Mouse (Mus musculus): Measurements from ENCODE around the gene Megf9.

Gene Megf9

DNA sequence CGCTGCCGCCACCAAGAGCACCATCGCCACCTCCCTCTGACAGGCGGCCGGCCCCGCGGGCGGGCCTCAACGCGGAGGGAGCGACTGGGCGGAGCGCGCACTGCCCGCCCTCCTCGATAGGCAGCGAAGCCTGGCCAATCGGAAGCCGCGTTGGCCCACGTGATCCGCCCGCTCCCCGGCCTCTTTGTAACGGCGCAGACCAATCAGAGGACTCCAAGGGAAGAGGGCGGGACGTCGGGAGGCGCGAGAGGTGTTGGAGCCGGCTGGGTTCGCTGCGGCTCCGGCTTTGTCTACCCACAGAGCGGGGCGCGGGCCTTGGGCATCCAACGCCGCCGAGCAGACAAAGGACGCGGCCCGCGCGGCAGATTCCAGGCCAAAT lies at the start of gene Megf9:
TSS of gene Megf9 (minus strand) at position 105 of the 379 bp plus-strand sequence.
- DNase-seq (ENCODE audit: low spot score in 2 of 2): peak; percentile 98

DNA sequence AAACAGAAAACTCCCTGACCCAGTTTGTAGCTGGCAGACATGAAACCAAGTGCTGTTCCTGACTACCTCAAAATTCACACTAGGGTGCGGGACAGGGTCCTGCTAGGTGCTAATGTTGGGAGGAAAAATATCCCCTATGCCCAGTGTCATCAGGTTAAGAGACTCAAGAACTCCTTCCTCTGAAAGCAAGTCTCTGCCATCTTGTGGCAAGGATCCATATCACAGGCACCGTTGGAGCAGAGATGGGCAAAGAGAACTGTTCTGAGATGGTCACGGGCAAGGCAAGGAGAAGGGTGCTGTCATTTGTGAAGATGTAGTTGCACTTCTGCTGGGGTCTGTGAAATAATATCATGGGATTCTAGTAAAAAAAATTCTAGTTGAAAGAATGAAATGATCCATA lies 44.9 kb upstream of the Megf9 start:
- peak; percentile 66 to 76 for DNase-seq (ENCODE audit: low spot score in 2 of 2)

DNA sequence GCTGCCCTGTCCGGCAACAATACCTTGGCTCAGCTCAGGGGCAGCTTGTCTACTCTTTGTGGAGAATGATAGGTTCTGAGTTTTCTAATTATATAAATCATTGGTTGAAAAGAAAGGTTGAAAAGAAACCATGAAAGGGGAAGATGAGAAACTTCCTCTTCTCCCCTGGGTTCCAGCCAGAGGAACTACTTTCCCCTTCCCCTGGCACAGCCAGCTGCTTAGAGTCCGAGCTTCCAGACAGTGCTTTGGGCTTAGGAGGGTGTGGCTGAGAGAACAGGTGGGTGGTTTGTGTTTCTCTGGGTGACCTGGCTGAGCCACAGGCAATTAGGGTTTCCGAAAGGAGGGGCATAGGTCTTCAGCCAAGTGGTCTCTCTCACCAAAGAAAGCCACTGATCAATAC lies 43.5 kb upstream of the Megf9 start:
- no peak for DNase-seq (ENCODE audit: low spot score in 2 of 2)

DNA sequence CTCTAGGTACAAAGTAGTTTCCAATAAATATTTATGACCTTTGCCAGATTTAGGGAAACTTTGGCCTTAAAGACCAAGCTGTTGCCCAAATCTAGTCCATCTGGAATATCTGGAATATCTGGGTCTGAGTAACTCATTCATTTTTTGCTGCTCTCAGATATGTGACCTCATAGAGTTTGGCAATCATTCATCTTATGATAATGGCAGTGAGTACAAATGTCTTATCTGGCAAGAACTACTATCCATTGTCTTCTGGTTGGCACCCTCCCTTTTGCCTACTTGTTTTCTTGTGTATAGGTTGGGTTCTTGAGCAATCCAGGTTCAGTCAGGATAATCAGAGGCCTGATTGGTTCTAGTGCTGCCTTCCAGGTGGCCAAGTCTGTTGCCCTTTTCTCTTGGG lies 41.3 kb upstream of the Megf9 start:
- DNase-seq (ENCODE audit: low spot score in 2 of 2): no peak

DNA sequence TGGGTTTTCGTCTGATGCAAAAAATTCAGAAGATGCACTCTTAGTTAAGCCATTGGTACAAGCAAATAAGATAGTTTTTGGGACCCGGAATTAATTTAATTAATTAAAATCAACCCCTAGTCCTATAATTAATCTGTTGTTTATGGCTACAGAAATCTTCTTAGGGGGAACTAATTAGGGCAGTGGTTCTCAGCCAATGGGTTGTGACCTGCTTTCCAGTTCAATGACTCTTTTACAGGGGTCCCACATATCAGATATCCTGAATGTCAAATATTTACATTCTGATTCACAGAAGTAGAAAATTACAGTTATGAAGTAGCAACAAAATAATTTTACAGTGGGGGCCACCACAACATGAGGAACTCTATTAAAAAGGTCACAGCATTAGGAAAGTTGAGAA lies 39.1 kb upstream of the Megf9 start:
- DNase-seq (ENCODE audit: low spot score in 2 of 2): no peak

DNA sequence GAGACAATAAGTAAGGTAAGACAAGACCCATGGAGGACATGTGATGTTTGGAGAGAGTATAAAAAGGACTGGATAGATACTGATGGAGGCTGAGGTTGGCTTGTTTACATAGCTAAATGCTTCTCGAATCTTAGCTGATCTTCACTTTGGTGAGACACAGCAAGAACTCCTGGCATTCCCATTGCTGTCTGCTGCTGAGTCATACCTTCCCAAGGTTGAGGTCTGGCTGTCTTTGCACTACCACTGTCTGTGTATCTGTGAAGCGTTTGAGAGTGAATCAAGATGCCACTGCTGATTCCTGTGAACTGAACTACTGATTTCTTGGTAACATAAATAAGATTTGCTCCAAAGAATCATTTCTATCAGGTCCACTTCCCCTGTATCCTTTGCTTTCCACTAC lies 19.1 kb upstream of the Megf9 start:
- no peak for DNase-seq (ENCODE audit: low spot score in 2 of 2)

DNA sequence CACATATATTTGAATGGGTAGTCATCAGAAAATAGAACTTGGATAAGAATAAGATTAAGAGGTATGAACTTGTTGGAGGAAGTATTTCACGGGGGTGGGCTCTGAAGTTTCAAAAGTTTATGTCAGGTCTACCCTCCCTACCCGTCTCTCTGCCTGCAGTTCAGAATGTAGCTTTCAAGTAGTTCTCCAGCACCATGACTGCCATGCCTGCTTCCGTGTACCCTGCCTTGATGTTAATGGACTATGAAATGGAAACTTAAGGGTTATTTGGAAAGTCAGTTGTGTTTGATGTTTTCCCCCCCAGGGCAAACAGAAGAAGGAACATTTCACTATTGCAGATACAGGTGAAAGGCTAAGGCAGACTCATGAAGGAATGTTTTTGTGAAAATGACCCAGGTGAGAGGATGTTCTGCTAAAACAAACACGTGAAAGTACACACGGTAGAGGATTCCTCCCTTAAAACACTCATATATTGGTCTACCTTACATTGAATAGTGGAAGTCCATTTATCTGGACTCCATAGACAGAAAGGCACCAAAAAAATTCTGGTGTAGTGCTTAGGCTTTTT lies 18.5 kb upstream of the Megf9 start:
- DNase-seq (ENCODE audit: low spot score in 2 of 2): no peak

DNA sequence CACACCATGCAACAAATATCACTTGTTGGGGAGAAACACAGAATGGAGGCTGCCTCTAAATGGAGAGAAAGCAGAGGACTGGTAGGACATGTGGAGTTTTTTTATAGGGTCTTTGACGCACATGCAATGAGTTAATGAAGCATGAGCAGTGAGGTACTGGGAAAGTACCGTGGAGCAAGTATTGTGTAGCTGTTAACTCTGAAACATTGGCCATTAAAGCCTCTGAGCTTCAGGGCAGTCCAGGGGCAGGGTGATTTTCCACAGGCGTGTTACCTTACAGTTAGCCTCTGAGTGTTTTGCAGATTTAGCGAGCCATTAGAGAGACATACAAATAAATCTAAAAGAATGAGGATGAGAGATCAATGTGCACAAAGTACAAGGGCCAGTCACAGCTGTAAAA lies 17.3 kb upstream of the Megf9 start:
- no peak for DNase-seq (ENCODE audit: low spot score in 2 of 2)

DNA sequence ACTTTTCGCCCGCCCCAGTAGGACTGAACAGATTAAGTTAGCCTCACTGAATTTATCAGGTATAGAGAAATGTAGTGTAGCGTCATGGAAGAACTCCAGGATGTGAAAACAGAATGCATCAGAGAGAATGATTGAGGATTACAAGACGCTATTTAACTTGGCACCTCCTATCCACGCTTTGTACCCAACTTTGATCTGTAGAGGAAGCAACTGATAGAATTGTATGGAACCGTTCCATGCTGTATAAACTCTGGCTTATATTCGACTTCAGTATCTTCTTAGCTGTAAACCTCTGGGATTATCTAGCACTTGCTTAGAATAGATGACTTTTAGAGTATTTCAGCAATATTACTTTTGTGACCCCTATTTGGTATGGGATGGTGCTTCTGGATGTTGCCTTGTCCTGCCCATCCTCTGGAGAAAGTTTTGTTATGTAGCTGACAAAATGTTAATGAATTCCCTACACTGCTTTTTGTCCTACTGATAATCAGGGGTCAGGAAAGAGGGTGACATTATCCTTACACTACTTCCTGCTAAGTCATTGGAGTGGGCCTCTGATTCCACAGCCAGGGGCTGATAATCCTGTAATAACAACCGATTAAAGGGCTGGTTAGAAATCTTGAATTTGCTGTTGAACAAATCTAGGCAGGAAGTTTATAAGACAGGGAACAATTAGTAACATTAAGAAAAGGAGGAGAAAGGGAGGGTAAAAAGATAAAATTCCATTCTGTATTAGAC lies 12.8 kb upstream of the Megf9 start:
- no peak for DNase-seq (ENCODE audit: low spot score in 2 of 2)

DNA sequence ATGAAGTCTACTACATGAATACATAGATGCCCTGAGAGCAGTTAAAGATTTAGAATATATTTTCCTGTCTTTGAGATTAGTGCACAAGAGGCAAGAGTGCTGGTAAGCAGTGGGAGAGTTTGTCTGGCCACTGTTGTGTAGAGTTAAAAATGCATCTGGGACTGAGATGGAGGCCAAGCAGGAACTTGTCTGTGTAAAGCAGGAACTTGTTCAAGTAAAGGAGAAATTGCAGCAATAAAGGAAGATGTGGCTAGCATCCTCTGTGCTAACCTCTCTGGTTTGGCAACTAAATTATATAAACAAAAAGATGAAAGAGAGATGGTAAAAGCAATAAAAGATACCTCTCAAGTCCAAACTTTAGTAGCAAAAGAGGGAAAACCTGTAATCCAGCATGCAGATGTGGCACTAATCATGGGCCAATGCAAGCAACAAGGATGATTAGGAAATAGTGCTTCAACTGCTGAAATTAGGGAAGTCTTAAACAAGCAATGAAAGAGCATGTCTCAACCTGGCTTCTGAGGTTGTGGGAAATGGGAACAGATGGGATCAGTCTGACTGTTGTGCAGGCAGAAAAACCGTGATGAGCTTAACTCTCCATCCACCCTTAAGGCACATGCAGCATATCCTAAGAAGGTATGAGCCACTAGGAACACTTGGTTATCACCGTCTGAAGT lies 11.2 kb upstream of the Megf9 start:
- no peak for DNase-seq (ENCODE audit: low spot score in 2 of 2)

DNA sequence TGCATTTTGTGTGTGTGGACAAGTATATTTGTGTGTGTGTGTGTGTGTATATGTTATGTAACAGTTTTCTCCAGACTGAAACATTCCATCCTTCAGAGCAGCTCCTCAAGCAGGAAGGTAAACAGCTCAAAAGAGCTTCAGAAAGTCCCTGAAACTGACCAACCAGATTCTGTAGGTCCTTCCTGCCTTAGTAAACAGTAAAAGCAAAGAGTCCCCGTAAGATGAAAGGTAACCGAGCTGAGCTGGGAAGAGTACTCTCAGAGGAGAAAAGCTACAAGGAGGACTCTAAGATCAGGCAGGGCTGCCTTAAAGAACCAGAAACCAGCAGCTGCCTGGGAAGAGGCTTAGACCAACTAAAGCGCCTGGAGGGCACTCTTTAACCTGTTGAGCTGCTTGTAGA lies 9.6 kb upstream of the Megf9 start:
- no peak for DNase-seq (ENCODE audit: low spot score in 2 of 2)

DNA sequence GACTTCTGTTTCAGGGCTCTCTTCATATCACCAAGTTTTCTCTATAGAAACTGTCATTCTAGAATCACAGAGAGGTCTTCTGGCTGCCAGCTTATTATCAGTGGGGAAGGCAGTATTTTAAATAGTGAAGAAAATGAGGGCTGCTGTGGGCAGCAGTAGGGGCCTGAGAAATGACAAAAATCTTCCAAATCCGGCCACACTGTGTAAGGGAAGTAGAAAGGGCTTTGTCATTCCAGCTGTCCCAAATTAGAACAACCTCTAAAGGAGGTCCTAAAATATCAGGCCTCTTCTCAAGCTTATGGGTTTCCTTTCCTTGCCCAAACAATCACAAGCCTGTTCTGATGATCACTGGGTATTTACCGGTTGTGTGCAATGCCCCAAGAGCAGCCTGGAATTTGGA lies 7.6 kb upstream of the Megf9 start:
- DNase-seq (ENCODE audit: low spot score in 2 of 2): no peak

DNA sequence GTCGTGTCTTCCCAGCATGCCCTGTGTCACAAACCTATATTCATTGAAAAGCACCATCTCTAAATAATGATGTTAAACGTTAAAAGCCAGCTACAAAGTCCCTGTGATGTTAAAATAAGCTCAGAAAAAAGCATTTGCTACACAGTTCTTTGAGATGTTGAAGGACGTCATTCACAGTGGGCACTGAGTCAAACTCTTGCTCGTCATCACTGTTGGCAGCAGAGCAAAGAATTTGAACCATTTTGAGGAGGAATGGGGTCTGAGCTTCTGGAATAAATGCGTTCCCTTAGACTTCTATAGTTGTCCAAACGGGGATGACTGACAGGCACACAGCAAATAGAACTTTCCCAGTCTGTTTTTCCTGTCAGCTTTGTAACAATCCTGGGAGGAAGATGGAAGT lies 5.9 kb upstream of the Megf9 start:
- DNase-seq (ENCODE audit: low spot score in 2 of 2): no peak

DNA sequence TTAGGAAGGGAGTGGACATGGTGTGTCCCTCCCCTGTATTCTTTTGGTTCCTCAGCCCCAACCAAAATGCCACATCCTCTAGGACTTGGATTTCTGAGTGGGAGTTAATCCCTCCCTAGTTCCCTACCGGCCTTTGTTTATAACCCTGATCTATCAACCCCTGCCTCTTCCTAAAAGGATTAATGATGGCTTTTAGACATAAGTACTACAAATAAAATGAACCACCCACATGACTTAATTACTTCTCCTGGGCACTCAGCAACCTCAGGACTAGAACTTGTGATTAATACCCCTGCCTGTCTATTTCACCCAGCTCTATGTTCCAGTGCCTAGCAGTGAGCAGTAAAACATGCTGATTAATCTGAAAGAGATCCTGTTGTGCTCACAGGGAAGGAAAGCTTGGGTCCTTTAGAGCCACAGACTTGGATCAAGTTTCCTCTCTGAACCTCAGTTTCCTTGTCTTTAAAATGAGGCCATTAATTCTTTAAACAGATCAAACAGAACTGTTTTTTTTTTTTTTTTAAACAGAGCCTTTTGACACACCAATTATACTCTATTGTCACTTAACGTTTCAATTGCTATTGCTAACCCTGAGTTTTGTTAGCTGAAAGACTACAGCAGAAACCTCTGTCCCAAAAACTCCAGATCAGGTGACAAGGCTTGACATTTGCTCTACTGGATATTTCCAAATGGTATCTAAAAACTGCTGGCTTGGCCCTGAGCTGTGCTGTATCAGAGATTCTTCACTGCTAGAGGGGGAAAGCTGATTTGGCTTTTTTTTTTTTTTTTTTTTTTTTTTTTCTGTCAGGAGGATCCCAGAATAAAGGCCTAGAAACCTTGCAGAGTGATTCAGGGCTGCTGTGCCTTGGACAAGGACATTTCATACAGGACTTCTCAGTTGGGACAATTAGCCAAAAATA lies 2.1 kb upstream of the Megf9 start:
- DNase-seq (ENCODE audit: low spot score in 2 of 2): no peak

DNA sequence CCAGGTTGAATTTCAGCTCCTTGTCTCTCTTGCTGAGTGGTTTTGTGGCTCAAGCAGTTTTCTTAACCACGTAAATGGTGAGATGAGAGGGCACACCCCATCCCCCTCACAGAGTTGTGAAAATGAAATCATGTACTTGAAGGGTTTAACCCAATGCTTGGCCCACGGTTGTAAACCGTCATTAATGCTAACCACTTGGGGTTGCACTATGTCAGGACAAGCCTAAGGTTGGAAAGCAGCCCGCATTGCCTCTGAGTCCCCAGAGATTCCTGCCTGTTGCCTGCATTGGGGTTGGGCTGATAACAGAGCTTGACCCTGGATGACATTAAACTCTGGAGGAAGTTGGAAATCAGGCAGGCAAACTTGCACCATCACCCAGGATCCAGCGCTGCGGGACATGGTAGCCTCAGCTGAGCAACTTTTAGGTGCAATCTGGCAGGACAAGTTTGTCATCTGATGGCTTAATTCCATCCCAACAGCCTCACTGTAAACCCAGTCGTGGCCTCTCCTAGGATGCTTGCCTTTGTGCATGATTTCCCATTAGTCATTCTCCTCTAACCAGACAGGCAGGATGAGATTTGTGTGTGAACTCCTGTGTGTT lies 1.0 kb upstream of the Megf9 start:
- DNase-seq (ENCODE audit: low spot score in 2 of 2): no peak

DNA sequence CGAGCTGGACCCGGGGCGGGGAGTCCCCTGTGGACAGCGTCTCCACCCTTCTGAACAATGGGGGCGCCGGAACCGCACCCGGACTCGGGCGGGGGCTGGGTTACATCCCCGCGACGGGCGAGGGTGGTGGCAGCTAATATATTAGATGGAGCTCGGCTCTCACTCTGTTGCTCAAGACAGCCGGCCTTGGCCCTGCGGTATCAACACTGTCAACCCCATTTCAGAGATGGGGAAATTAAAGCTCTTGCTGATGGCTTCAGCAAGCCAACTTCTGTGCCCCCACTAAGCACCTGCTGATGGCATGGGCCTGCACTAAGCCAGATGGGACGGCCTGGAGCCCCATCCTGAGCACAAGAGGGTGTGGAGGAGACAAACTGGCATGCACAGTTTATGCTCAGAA lies 494 bp upstream of the Megf9 start:
- DNase-seq (ENCODE audit: low spot score in 2 of 2): no peak

DNA sequence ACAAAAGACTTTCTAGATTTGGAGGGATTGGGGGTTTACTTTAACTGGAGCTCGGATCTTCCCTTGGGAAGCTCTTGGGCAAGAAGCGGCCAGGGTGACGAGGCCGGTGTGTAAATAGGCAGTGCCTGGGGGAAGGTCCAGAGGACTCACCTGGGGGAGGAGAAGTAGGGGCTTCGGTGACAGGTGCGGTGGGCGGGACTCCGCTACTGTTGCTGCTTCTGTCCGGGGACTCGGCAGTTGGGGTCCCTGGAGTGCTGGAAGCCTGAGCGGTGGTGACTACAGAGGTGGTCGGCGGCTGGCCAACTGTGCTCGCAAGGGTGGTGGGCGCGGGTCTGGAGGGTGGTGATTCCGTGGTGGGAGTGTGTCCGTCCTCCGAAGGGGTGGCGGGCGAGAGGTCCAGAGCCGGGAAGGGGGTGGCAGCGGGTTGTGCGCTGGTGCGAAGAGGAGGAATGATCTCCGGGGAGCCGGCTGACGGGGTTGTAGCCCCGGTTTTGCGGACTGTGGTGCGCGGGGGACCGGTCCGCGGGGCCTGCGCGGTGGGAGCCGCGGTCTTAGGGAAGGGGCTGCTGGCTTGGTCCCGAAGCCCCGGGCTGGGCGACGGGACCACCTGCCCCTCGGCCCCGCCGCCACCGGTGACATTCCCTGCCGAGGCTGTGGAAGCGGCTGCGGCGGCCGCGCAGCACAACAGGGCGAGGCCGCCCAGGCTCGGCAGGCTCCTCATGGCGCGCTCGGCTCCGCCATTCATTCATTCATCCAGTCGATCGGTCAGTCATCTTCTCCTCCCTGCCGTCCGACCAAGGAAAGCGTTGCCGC lies 511 bp downstream of the Megf9 start:
- DNase-seq (ENCODE audit: low spot score in 2 of 2): peak; percentile 37 to 47

DNA sequence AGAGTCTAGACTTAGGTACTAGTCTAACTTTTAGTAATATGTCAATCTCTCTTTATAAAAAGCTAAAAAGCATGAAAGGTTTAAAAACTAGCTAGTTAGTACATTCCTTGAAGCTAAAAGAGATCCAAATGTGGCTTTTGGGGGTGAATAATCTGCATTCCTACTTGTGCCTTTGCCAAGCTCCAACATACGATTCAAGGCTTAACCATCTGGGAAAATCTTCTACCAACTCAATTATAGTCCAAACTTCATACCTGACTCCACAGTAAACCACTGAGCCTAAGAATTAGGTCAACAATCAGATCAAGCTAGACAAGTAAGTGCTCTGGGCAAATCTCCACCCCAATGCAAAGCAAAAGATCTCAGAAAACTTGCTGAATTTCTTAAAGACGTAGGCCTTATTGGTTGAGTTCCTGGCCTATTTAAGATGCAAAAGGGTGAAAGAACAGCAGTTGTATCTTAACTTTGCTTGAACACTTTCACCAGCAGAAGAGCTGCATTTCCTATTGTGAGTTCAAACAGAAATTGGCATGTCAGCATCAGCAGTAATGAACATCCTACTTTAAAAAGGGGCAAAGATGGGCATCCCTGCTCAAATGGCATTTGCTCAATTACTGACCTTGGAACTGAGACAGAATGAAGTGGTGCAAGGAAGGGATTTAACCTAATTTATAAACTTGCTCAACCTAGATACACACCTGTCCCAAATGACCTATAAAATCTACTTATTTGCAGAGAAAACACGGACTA lies 1.6 kb downstream of the Megf9 start:
- DNase-seq (ENCODE audit: low spot score in 2 of 2): no peak

DNA sequence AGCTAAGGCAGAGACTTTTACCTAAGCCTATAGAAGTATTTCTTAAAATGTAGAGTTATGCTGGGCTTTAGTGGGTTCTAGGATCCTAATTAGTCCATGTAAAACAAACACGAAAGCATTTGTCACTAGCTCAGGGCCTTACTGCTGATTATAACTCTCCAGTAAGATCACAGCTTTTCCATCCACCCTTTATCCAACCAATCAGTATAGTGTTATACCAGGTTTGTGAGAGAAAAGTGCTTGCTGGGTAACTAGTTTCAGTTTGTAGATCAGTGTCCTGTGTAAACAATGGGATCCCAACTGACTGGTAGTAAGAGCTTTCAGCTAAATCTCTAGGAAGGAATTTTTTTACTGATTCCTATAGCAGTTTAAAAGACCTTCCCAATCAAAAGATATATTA lies 3.8 kb downstream of the Megf9 start:
- DNase-seq (ENCODE audit: low spot score in 2 of 2): no peak

DNA sequence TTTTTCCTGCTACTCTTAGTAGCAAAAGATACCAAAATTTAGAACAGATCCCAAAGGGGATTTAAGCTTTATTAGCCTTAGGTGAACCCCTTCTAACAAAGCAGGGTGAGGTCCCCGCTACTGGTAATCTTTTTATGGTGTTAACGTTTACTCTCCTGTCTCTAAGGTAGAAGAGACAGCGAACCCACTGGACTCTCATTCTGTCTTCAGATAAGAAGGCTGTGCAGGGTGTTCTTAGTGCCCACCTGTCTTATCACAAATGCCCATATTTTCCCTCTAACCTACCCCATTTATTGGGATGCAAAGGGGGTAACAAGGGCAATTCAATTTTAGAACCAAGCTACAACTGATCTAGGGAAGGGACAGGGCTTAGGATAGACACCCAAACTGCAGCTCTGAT lies 6.2 kb downstream of the Megf9 start:
- DNase-seq (ENCODE audit: low spot score in 2 of 2): no peak
